In genomic region chr2:174673592-174674286, GRCm38 (mm10) we compare ENCODE assay signal across 8 mouse cellular contexts. TPM values are rescaled to one million over a fixed set of nuclear protein-coding genes. Genes with fewer than 3 reads are reported as not detected.
DNase-seq lines count a peak whose midpoint lies in the region; ATAC-seq and TF ChIP-seq lines count a peak whose summit lies in the region.

No protein-coding gene starts in this region.

- peak overlapping the region; percentile 54 for H3K9ac ChIP-seq in heart, embryonic 15.5 days
- H3K9ac ChIP-seq in liver, embryonic 14.5 days (replicated peaks) = peak overlapping the region; percentile 34
- peak overlapping the region; percentile 17 for H3K9ac ChIP-seq in stomach, embryonic 15.5 days

- H3K27ac ChIP-seq in forebrain, embryonic 10.5 days = peak overlapping the region; percentile 84
- peak overlapping the region; percentile 70 for H3K27ac ChIP-seq in heart, embryonic 15.5 days
- no peak overlapping the region for H3K27ac ChIP-seq in liver, embryonic 14.5 days
- peak overlapping the region; percentile 42; the same call in 1 of the 2 replicates for H3K27ac ChIP-seq in stomach, embryonic 15.5 days

- peak overlapping the region; percentile 99 for H3K4me2 ChIP-seq in heart, embryonic 15.5 days
- H3K4me2 ChIP-seq in liver, embryonic 14.5 days (ENCODE audit: low read depth) = peak overlapping the region; percentile 77
- peak overlapping the region; percentile 92 for H3K4me2 ChIP-seq in stomach, embryonic 15.5 days

- ATAC-seq in CD4-positive, CD25-positive, alpha-beta regulatory T cell, adult 4 months = peak; percentile 40
- peak; percentile 63; the same call in 1 of the 2 replicates for ATAC-seq in heart, embryonic 15.5 days (replicated peaks; ENCODE audit: insufficient number of reproducible peaks, insufficient read depth, low FRiP score, low read depth)
- ATAC-seq in liver, embryonic 14.5 days (ENCODE audit: insufficient read depth) = peak; percentile 45; the same call in 1 of the 2 replicates
- ATAC-seq in stomach, embryonic 15.5 days (ENCODE audit: insufficient read depth, low FRiP score, low read depth) = peak; percentile 64; the same call in 1 of the 2 replicates

- no peaks in the 10 kb centered on the region for H3K36me3 ChIP-seq in forebrain, embryonic 10.5 days (replicated peaks)
- no peaks in the 10 kb centered on the region for H3K36me3 ChIP-seq in heart, embryonic 15.5 days
- H3K36me3 ChIP-seq in liver, embryonic 14.5 days (replicated peaks; ENCODE audit: control insufficient read depth, insufficient read depth, low read depth) = no peaks in the 10 kb centered on the region
- no peaks in the 10 kb centered on the region for H3K36me3 ChIP-seq in stomach, embryonic 15.5 days

- H3K27me3 ChIP-seq in forebrain, embryonic 10.5 days (ENCODE audit: poor library complexity, severe bottlenecking) = peaks cover 49% of the 10 kb centered on the region
- H3K27me3 ChIP-seq in heart, embryonic 15.5 days = peaks cover 24% of the 10 kb centered on the region; the same call in 1 of the 2 replicates
- peaks cover 5% of the 10 kb centered on the region; the same call in 1 of the 2 replicates for H3K27me3 ChIP-seq in liver, embryonic 14.5 days (ENCODE audit: control insufficient read depth, insufficient read depth, low read length)
- H3K27me3 ChIP-seq in stomach, embryonic 15.5 days (replicated peaks) = no peaks in the 10 kb centered on the region

- peak; percentile 85 for DNase-seq in c-Kit-positive CD71-negative TER-119-negative erythroid progenitor cells, embryonic 14.5 days (ENCODE audit: low read depth)
- DNase-seq in forebrain, embryonic 10.5 days (ENCODE audit: extremely low spot score, low spot score) = peak; percentile 84
- peak; percentile 88 to 93 for DNase-seq in kidney, postnatal 25 days
- peak; percentile 48 to 56 (median 50) for DNase-seq in liver, embryonic 14.5 days (ENCODE audit: low read depth in 3 of 3, low spot score in 3 of 3)
- peak; percentile 93 for DNase-seq in neural tube, embryonic 10.5 days (ENCODE audit: extremely low spot score, low spot score)

- under 1% methylated on average over 25 of the region's 25 CpGs for WGBS in forebrain, embryonic 10.5 days
- WGBS in heart, embryonic 15.5 days = under 1% methylated on average over 25 of the region's 25 CpGs
- WGBS in liver, embryonic 14.5 days (ENCODE audit: insufficient replicate concordance) = under 1% methylated on average over 25 of the region's 25 CpGs
- WGBS in stomach, embryonic 15.5 days = under 1% methylated on average over 25 of the region's 25 CpGs

- TF ChIP-seq CTCF in liver, embryonic 14.5 days (IDR thresholded peaks at IDR 0.05; ENCODE audit: low read depth) = peak; percentile 82

- H3K4me1 ChIP-seq in forebrain, embryonic 10.5 days = peaks cover 31% of the 10 kb centered on the region
- H3K4me1 ChIP-seq in heart, embryonic 15.5 days (replicated peaks) = peaks cover 21% of the 10 kb centered on the region
- peaks cover 3 to 4% of the 10 kb centered on the region in 2 experiments; a peak in 3 of 4 replicates for H3K4me1 ChIP-seq in liver, embryonic 14.5 days (replicated peaks; ENCODE audit: control insufficient read depth in 2 of 2, insufficient read depth in 2 of 2, low read length in 1 of 2)
- H3K4me1 ChIP-seq in stomach, embryonic 15.5 days = peaks cover 5% of the 10 kb centered on the region; the same call in 1 of the 2 replicates

- H3K9me3 ChIP-seq in forebrain, embryonic 10.5 days = no peaks in the 10 kb centered on the region
- H3K9me3 ChIP-seq in heart, embryonic 15.5 days (replicated peaks) = no peaks in the 10 kb centered on the region
- H3K9me3 ChIP-seq in liver, embryonic 14.5 days (ENCODE audit: control insufficient read depth, low read length) = no peaks in the 10 kb centered on the region
- no peaks in the 10 kb centered on the region for H3K9me3 ChIP-seq in stomach, embryonic 15.5 days

- TF ChIP-seq EP300 in liver, embryonic 14.5 days (IDR thresholded peaks at IDR 0.05; ENCODE audit: low read depth) = no peak

- H3K4me3 ChIP-seq in forebrain, embryonic 10.5 days = peak overlapping the region; percentile 54
- H3K4me3 ChIP-seq in heart, embryonic 15.5 days = peak overlapping the region; percentile 60
- H3K4me3 ChIP-seq in liver, embryonic 14.5 days (ENCODE audit: insufficient read depth in 1 of 2, low read depth in 2 of 2, low read length in 2 of 2) = peak overlapping the region; percentile 45 to 46
- H3K4me3 ChIP-seq in stomach, embryonic 15.5 days (replicated peaks) = peak overlapping the region; percentile 46

RNA-seq across cellular contexts. Expression of gene Zfp831, which starts 30.4 kb away (rescaled TPM):
- 1 to 10 TPM; 9.2 to 9.6 TPM for polyA plus RNA-seq in CD4-positive, CD25-positive, alpha-beta regulatory T cell, adult 4 months (2017; shearing (Covaris generic))
- polyA plus RNA-seq in forebrain, embryonic 10.5 days (2016; fragmentation: Nextera tagmentation; extraction: Ambion mirVana) = 0.01 TPM in 1 of 2 replicates, not detected in the other
- 0.01 TPM in 1 of 2 replicates, not detected in the other for polyA plus RNA-seq in heart, embryonic 15.5 days (2015; fragmentation: Nextera tagmentation; extraction: Ambion mirVana)
- 0.02 and 0.03 TPM in 2 replicates for polyA plus RNA-seq in liver, embryonic 14.5 days (2012; rRNA removed)
- polyA plus RNA-seq in liver, embryonic 14.5 days (2014; fragmentation: Nextera tagmentation; extraction: Ambion mirVana) = 0.01 TPM in 1 of 2 replicates, not detected in the other
- 0.03 and 0.04 TPM in 2 replicates for polyA plus RNA-seq in stomach, embryonic 15.5 days (2015; fragmentation: Nextera tagmentation; extraction: Ambion mirVana)
